Mouse (Mus musculus): ENCODE measurements around the gene Tgtp2. TPM values are rescaled to one million over a fixed set of nuclear protein-coding genes. Genes with fewer than 3 reads are reported as not detected.
"Not testable (repeated sequence)": the region's sequence is repeated elsewhere in the genome, so short reads cannot be mapped to it uniquely, and the experiment has no call there.

Gene Tgtp2
- polyA plus RNA-seq, 1 experiment = 0.16 TPM

DNA sequence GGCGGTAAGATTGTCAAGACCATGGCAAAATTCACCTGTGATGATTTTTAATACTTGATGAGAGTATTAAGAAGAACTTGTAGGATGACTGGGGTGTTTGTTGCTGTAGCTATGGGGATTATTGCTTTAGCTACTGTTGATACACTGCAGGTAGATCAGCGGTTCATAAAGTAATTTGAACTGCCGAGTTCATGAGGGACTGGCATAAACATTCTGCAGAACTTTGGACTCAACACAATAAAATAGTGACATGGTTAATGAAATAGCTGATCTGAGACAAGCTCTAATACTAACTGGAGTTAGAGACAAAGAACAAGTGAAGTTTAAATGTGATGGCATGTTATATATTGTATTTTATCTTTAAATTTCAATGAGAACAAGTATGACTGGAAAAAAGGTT, 14.7 kb upstream of the Tgtp2 start:
- H3K79me2 ChIP-seq (ENCODE audit: control insufficient read depth, insufficient read depth) = no peaks in the 10 kb centered on the region
- H3K27me3 ChIP-seq (ENCODE audit: control insufficient read depth, insufficient read depth, insufficient read length) = no peaks in the 10 kb centered on the region
- H3K4me3 ChIP-seq = no peak overlapping the region
- no peak overlapping the region for H3ac ChIP-seq (ENCODE audit: control insufficient read depth, insufficient read length)
- no peaks in the 10 kb centered on the region for H3K36me3 ChIP-seq (ENCODE audit: control insufficient read depth, insufficient read depth)
- no peak for TF ChIP-seq MAX (IDR thresholded peaks at IDR 0.05; ENCODE audit: low read depth)
- no peak for TF ChIP-seq TCF12 (IDR thresholded peaks at IDR 0.05; ENCODE audit: insufficient read depth, poor library complexity, severe bottlenecking)
- no peak for TF ChIP-seq MYOG (IDR thresholded peaks at IDR 0.05; ENCODE audit: control insufficient read depth in 1 of 3, insufficient read depth in 1 of 3, insufficient read length in 2 of 3, low read depth in 2 of 3)
- TF ChIP-seq E2F4 (IDR thresholded peaks at IDR 0.05; ENCODE audit: insufficient read depth) = no peak
- TF ChIP-seq TCF3 (IDR thresholded peaks at IDR 0.05; ENCODE audit: insufficient read length, low read depth) = no peak
- H3K4me2 ChIP-seq (ENCODE audit: low read depth) = no peak overlapping the region

DNA sequence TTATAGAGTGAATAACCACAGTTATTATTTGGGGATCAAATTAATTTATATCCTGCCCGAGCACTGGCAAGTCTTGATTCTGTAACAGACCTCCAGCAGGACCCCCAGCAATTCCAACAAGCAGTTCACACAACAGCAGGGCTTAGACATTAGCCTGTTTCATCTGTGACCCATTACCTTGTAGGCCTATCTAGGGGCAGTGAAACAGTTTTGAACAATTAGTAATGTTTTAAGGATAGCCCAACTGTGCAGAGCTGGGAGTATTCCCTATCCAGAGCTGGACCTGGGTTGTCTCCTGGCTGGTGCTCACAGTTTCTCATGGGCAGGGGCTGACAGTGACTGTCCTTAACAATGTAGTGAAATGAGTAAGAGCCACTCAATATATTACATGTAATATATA, 13.0 kb upstream of the Tgtp2 start:
- no peak for TF ChIP-seq USF1 (IDR thresholded peaks at IDR 0.05; ENCODE audit: low read depth)
- TF ChIP-seq POLR2AphosphoS2 (IDR thresholded peaks at IDR 0.05; ENCODE audit: insufficient read length, low read depth) = no peak
- TF ChIP-seq TCF12 (IDR thresholded peaks at IDR 0.05; ENCODE audit: insufficient read depth, poor library complexity, severe bottlenecking) = no peak
- TF ChIP-seq POLR2A (IDR thresholded peaks at IDR 0.05; ENCODE audit: insufficient read length, low read depth) = no peak
- no peak for TF ChIP-seq CEBPB (IDR thresholded peaks at IDR 0.05; ENCODE audit: insufficient read depth, poor library complexity, severe bottlenecking)
- no peak for TF ChIP-seq SRF (IDR thresholded peaks at IDR 0.05; ENCODE audit: control insufficient read depth, insufficient read length, low read depth)
- no peak for TF ChIP-seq MYOG (IDR thresholded peaks at IDR 0.05; ENCODE audit: control insufficient read depth in 1 of 3, insufficient read depth in 1 of 3, insufficient read length in 2 of 3, low read depth in 2 of 3)
- TF ChIP-seq E2F4 (IDR thresholded peaks at IDR 0.05; ENCODE audit: insufficient read depth) = no peak
- no peak for TF ChIP-seq TCF3 (IDR thresholded peaks at IDR 0.05; ENCODE audit: insufficient read length, low read depth)
- TF ChIP-seq MYOD1 (IDR thresholded peaks at IDR 0.05; ENCODE audit: control insufficient read depth in 1 of 3, insufficient read length in 2 of 3, low read depth in 2 of 3) = no peak
- TF ChIP-seq REST (IDR thresholded peaks at IDR 0.05; ENCODE audit: insufficient read depth, insufficient read length) = no peak
- TF ChIP-seq MAX (IDR thresholded peaks at IDR 0.05; ENCODE audit: low read depth) = no peak
- Histone ChIP-seq H3K79me2 (ENCODE audit: control insufficient read depth, insufficient read depth) (no peaks in the 10 kb centered on the region), H3ac (ENCODE audit: control insufficient read depth, insufficient read length) (no peak overlapping the region), H3K4me2 (ENCODE audit: low read depth) (peak overlapping the region; percentile 61), H3K4me3 (no peak overlapping the region), H3K36me3 (ENCODE audit: control insufficient read depth, insufficient read depth) (no peaks in the 10 kb centered on the region), H3K27me3 (ENCODE audit: control insufficient read depth, insufficient read depth, insufficient read length) (no peaks in the 10 kb centered on the region)

DNA sequence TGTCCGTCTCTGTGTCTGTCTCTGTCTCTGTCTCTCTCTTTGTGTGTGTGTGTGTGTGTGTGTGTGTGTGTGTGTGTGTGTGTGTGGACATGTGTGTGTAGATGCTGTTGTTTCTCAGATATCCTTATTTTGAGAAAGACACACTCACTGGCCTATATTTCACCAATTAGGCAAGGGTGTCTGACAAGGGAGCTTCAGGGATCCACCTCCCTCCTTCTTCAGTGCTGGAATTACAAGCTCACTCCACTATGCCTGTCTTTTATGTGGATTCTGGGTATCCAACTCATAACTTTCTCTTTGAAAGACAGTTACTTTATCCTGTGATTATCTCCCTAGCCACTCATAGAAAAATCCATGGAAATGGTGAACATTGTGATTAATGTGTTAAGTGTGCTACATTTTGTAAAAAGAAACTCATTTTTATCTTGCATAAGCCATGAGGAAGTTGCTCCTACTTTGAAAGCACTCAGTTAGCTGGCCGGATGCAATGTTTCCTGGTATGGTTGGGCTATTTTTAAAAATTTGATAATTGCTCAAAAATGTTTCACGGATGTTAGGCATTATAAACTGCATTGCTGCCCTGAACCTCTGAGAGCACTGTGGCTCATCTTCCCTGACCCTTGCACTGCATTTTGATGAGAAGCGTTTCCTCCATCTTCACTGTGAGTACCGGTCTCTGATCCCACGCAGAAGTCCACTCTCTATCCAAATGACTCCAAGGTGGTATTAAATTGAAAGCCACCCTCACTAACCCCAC, 12.2 kb upstream of the Tgtp2 start, which contains the start of gene Ifi47:
TSS of gene Ifi47 (plus strand) at position 587 of the 757 bp plus-strand sequence.
- not testable (repeated sequence) for H3K4me3 ChIP-seq

DNA sequence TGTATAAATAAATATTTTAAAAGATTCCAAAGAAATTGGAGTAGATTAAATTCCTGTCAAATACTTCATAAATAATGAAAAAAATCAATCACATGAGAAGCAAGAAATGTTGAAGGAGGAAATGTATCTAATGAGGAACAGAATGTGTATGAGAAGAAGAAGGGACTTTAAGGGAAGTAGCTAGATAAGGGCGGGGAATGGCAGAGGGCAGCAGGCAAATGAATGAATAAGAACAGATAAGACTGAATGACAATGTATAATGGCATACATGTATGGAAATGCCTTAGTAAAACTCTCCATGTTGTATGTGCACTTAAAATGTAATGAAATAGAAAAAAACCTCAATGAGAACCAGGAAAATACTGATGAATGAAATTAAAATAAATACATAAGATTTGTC, 4.4 kb upstream of the Tgtp2 start:
- no peak overlapping the region for H3ac ChIP-seq (ENCODE audit: control insufficient read depth, insufficient read length)

More for the DNA sequence above, 12.2 kb upstream of the Tgtp2 start, which contains the start of gene Ifi47:
- not testable (repeated sequence) for H3K27me3 ChIP-seq (ENCODE audit: control insufficient read depth, insufficient read depth, insufficient read length); H3K79me2 ChIP-seq (ENCODE audit: control insufficient read depth, insufficient read depth); H3ac ChIP-seq (ENCODE audit: control insufficient read depth, insufficient read length); H3K36me3 ChIP-seq (ENCODE audit: control insufficient read depth, insufficient read depth)
- peak within 1 kb of the TSS; percentile 61 for H3K4me2 ChIP-seq (ENCODE audit: low read depth)

DNA sequence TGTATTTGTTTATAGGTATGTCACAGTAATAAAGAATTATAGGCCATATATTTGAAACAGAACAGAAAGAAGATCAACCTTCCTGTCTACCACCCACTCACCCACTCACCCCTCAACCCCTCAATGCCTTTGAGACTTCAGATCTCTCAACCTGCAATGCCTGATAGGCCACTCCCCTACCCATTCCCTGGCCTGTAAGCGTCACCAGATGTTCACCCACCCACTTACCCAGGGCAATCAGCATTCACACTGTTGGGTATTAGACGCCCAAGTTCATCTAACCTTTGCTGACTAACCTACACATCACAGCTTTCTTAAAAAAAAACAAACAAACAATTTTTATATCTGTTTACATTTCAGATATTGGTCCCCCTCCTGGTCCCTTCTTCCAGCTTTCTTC, 2.1 kb downstream of the Tgtp2 start:
- H3K4me2 ChIP-seq (ENCODE audit: low read depth); H3K4me3 ChIP-seq; H3K79me2 ChIP-seq (ENCODE audit: control insufficient read depth, insufficient read depth); H3K27me3 ChIP-seq (ENCODE audit: control insufficient read depth, insufficient read depth, insufficient read length); H3ac ChIP-seq (ENCODE audit: control insufficient read depth, insufficient read length); H3K36me3 ChIP-seq (ENCODE audit: control insufficient read depth, insufficient read depth): not testable (repeated sequence)

More for the DNA sequence above, 4.4 kb upstream of the Tgtp2 start:
- Histone ChIP-seq H3K27me3 (ENCODE audit: control insufficient read depth, insufficient read depth, insufficient read length) (no peaks in the 10 kb centered on the region), H3K4me2 (ENCODE audit: low read depth) (no peak overlapping the region), H3K79me2 (ENCODE audit: control insufficient read depth, insufficient read depth) (no peaks in the 10 kb centered on the region), H3K4me3 (no peak overlapping the region), H3K36me3 (ENCODE audit: control insufficient read depth, insufficient read depth) (no peaks in the 10 kb centered on the region)
- no peak for TF ChIP-seq TCF3 (IDR thresholded peaks at IDR 0.05; ENCODE audit: insufficient read length, low read depth)
- no peak for TF ChIP-seq CEBPB (IDR thresholded peaks at IDR 0.05; ENCODE audit: insufficient read depth, poor library complexity, severe bottlenecking)
- TF ChIP-seq MYOG (IDR thresholded peaks at IDR 0.05; ENCODE audit: control insufficient read depth in 1 of 3, insufficient read depth in 1 of 3, insufficient read length in 2 of 3, low read depth in 2 of 3) = no peak
- TF ChIP-seq USF1 (IDR thresholded peaks at IDR 0.05; ENCODE audit: low read depth) = no peak
- TF ChIP-seq SRF (IDR thresholded peaks at IDR 0.05; ENCODE audit: control insufficient read depth, insufficient read length, low read depth) = no peak
- no peak for TF ChIP-seq REST (IDR thresholded peaks at IDR 0.05; ENCODE audit: insufficient read depth, insufficient read length)
- TF ChIP-seq MAX (IDR thresholded peaks at IDR 0.05; ENCODE audit: low read depth) = no peak
- no peak for TF ChIP-seq E2F4 (IDR thresholded peaks at IDR 0.05; ENCODE audit: insufficient read depth)
- TF ChIP-seq POLR2AphosphoS2 (IDR thresholded peaks at IDR 0.05; ENCODE audit: insufficient read length, low read depth) = no peak
- TF ChIP-seq POLR2A (IDR thresholded peaks at IDR 0.05; ENCODE audit: insufficient read length, low read depth) = no peak
- no peak for TF ChIP-seq TCF12 (IDR thresholded peaks at IDR 0.05; ENCODE audit: insufficient read depth, poor library complexity, severe bottlenecking)
- no peak for TF ChIP-seq MYOD1 (IDR thresholded peaks at IDR 0.05; ENCODE audit: control insufficient read depth in 1 of 3, insufficient read length in 2 of 3, low read depth in 2 of 3)

DNA sequence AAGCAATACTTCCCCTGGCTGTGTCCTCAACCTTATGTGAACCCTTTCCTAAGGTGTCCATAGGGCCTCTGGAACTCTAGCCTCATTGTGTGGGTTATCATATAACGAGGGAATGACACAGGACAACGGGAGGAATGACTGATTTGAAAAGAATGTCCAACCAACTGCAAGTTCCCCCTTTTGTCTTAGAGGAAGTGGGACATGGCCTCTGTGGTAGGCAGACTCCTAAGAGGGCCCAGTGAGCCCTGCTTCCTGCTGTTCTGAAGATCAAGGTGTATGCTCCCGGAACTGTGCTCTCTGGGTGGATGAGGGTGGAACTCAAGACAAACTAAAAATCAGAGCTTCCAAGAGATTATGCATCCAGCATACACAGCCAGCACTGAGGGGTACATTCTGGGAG, 3.9 kb downstream of the Tgtp2 start:
- not testable (repeated sequence) for H3K4me2 ChIP-seq (ENCODE audit: low read depth); H3K36me3 ChIP-seq (ENCODE audit: control insufficient read depth, insufficient read depth); H3K79me2 ChIP-seq (ENCODE audit: control insufficient read depth, insufficient read depth); H3K4me3 ChIP-seq; H3K27me3 ChIP-seq (ENCODE audit: control insufficient read depth, insufficient read depth, insufficient read length); H3ac ChIP-seq (ENCODE audit: control insufficient read depth, insufficient read length)

DNA sequence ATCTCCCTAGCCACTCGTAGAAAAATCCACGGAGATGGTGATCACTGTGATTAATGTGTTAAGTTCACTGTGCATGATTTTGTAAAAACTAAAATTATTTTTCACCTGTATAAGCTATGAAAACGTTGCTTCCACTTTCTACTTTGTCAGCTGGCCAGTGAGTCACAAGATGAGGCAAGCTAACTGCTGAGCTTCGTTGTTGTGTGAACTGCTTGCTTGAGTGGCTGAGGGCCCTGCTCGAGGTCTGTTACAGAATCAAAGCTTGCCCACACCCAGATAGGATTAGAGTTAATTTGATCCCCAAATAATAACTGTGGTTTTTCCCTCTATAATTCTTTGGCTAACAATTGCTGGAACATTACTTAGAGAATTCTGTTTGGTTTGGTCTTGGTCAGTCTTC, 12.1 kb downstream of the Tgtp2 start:
- not testable (repeated sequence) for H3K79me2 ChIP-seq (ENCODE audit: control insufficient read depth, insufficient read depth); H3K4me2 ChIP-seq (ENCODE audit: low read depth); H3K27me3 ChIP-seq (ENCODE audit: control insufficient read depth, insufficient read depth, insufficient read length); H3K36me3 ChIP-seq (ENCODE audit: control insufficient read depth, insufficient read depth); H3ac ChIP-seq (ENCODE audit: control insufficient read depth, insufficient read length); H3K4me3 ChIP-seq

DNA sequence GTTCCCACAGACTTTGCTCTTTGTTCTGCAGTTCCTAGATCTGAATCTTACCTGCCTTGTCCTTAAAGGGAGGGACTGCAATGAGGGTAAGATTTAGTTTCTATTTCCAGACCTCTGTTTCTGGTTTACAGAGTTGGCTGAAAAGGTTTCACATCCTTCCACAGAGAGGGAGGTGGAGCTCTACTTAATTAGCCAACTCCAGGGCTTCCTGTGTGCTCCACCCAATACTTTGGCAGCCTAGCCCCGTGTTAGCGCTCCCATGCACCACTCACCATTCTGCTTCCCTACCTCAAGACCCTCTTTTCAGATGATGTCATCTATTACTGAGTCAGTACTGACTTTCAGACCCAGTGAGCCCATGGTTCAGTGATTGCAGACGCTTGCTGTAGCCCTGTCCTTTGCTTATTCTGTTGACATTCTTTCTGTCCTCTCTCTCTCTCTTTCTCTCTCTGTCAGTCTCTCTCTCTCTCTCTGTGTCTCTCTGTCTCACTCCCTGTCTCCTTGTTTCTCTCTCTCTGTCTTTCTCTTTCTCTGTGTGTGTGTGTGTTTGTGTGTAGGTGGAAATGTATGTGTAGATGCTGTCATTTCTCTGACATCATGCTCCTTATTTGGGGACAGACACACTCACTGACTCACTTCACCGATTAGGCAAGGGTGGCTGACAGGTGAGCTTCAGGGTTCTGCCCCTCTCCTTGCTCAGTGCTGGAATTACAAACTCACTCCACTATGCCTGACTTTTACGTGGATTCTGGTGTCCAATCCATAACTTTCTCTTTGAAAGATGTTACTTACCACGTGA, 12.7 kb downstream of the Tgtp2 start, which contains the start of gene 9930111J21Rik2:
TSS of gene 9930111J21Rik2 (minus strand) at position 150 of the 799 bp plus-strand sequence.
- not testable (repeated sequence) for H3K79me2 ChIP-seq (ENCODE audit: control insufficient read depth, insufficient read depth); H3ac ChIP-seq (ENCODE audit: control insufficient read depth, insufficient read length); H3K27me3 ChIP-seq (ENCODE audit: control insufficient read depth, insufficient read depth, insufficient read length); H3K36me3 ChIP-seq (ENCODE audit: control insufficient read depth, insufficient read depth); H3K4me3 ChIP-seq
- peak within 1 kb of the TSS; percentile 50 for H3K4me2 ChIP-seq (ENCODE audit: low read depth)
